Mouse (Mus musculus): ENCODE data around the gene Itpa. TPM values are rescaled to one million over a fixed set of nuclear protein-coding genes. Genes with fewer than 3 reads are reported as not detected.

Itpa gene
- polyA plus RNA-seq, 1 experiment from 2014 or later: 31.2 TPM

GRCm38 (mm10) chr2:130653303-130653702 is 14.1 kb upstream of the Itpa start:
- ATAC-seq (no peak), DNase-seq (no peak)
- WGBS (ENCODE audit: insufficient replicate concordance): 82% methylated on average over 2 of the region's 2 CpGs
- Histone ChIP-seq H3K4me3 (ENCODE audit: low read depth, low read length) (no peak overlapping the region), H3K4me1 (ENCODE audit: insufficient read depth) (peaks cover 5% of the 10 kb centered on the region; the same call in 1 of the 2 replicates), H3K9ac (replicated peaks) (no peak overlapping the region), H3K27me3 (ENCODE audit: insufficient read depth, low read length) (no peaks in the 10 kb centered on the region), H3K9me3 (ENCODE audit: low read length) (no peaks in the 10 kb centered on the region), H3K36me3 (replicated peaks; ENCODE audit: insufficient read depth, low read length) (peaks cover 42% of the 10 kb centered on the region), H3K4me2 (ENCODE audit: low read depth, low read length) (no peak overlapping the region), H3K27ac (ENCODE audit: low read depth) (no peak overlapping the region)
- no peak for TF ChIP-seq CTCF (IDR thresholded peaks at IDR 0.05; ENCODE audit: low read depth)
- TF ChIP-seq EP300 (IDR thresholded peaks at IDR 0.05; ENCODE audit: low read depth): no peak

GRCm38 (mm10) chr2:130653760-130654159 is 13.7 kb upstream of the Itpa start:
- Histone ChIP-seq H3K9me3 (ENCODE audit: low read length) (no peaks in the 10 kb centered on the region), H3K36me3 (replicated peaks; ENCODE audit: insufficient read depth, low read length) (peaks cover 46% of the 10 kb centered on the region), H3K4me3 (ENCODE audit: low read depth, low read length) (no peak overlapping the region), H3K27me3 (ENCODE audit: insufficient read depth, low read length) (no peaks in the 10 kb centered on the region), H3K4me2 (ENCODE audit: low read depth, low read length) (no peak overlapping the region), H3K27ac (ENCODE audit: low read depth) (no peak overlapping the region), H3K4me1 (ENCODE audit: insufficient read depth) (peaks cover 5% of the 10 kb centered on the region; the same call in 1 of the 2 replicates), H3K9ac (replicated peaks) (no peak overlapping the region)
- TF ChIP-seq EP300 (IDR thresholded peaks at IDR 0.05; ENCODE audit: low read depth): peak; percentile 78
- no peak for TF ChIP-seq CTCF (IDR thresholded peaks at IDR 0.05; ENCODE audit: low read depth)
- DNase-seq: no peak
- WGBS (ENCODE audit: insufficient replicate concordance): 78% methylated on average over 1 of the region's 1 CpGs
- 0 out of 2 replicates have a peak, but pooled peaks have one; percentile 12 for ATAC-seq

GRCm38 (mm10) chr2:130655660-130656339 is 11.6 kb upstream of the Itpa start:
- DNase-seq (no peak), ATAC-seq (peak; percentile 81)
- Histone ChIP-seq H3K4me1 (ENCODE audit: insufficient read depth) (peaks cover 5% of the 10 kb centered on the region; the same call in 1 of the 2 replicates), H3K4me2 (ENCODE audit: low read depth, low read length) (peak overlapping the region; percentile 28; the same call in 1 of the 2 replicates), H3K36me3 (replicated peaks; ENCODE audit: insufficient read depth, low read length) (peaks cover 49% of the 10 kb centered on the region), H3K4me3 (ENCODE audit: low read depth, low read length) (no peak overlapping the region), H3K9me3 (ENCODE audit: low read length) (no peaks in the 10 kb centered on the region), H3K9ac (replicated peaks) (no peak overlapping the region), H3K27ac (ENCODE audit: low read depth) (peak overlapping the region; percentile 69), H3K27me3 (ENCODE audit: insufficient read depth, low read length) (no peaks in the 10 kb centered on the region)
- WGBS (ENCODE audit: insufficient replicate concordance): 61% methylated on average over 6 of the region's 6 CpGs
- TF ChIP-seq CTCF (IDR thresholded peaks at IDR 0.05; ENCODE audit: low read depth): no peak
- TF ChIP-seq EP300 (IDR thresholded peaks at IDR 0.05; ENCODE audit: low read depth): peak; percentile 65; the same call in 1 of the 2 replicates

GRCm38 (mm10) chr2:130656536-130656935 is 10.9 kb upstream of the Itpa start:
- DNase-seq (no peak), ATAC-seq (no peak)
- Histone ChIP-seq H3K4me3 (ENCODE audit: low read depth, low read length) (no peak overlapping the region), H3K4me2 (ENCODE audit: low read depth, low read length) (no peak overlapping the region), H3K27me3 (ENCODE audit: insufficient read depth, low read length) (no peaks in the 10 kb centered on the region), H3K36me3 (replicated peaks; ENCODE audit: insufficient read depth, low read length) (peaks cover 55% of the 10 kb centered on the region), H3K9me3 (ENCODE audit: low read length) (no peaks in the 10 kb centered on the region), H3K27ac (ENCODE audit: low read depth) (no peak overlapping the region), H3K4me1 (ENCODE audit: insufficient read depth) (peaks cover 5% of the 10 kb centered on the region; the same call in 1 of the 2 replicates), H3K9ac (replicated peaks) (no peak overlapping the region)
- 91% methylated on average over 9 of the region's 9 CpGs for WGBS (ENCODE audit: insufficient replicate concordance)
- TF ChIP-seq CTCF (IDR thresholded peaks at IDR 0.05; ENCODE audit: low read depth) (no peak), EP300 (IDR thresholded peaks at IDR 0.05; ENCODE audit: low read depth) (no peak)

- ATAC-seq: no peak
- H3K27me3 ChIP-seq (ENCODE audit: insufficient read depth, low read length): no peaks in the 10 kb centered on the region
- no peak overlapping the region for H3K4me3 ChIP-seq (ENCODE audit: low read depth, low read length)
- H3K9ac ChIP-seq (replicated peaks): no peak overlapping the region
- H3K36me3 ChIP-seq (replicated peaks; ENCODE audit: insufficient read depth, low read length): peaks cover 60% of the 10 kb centered on the region
- H3K4me1 ChIP-seq (ENCODE audit: insufficient read depth): peaks cover 5% of the 10 kb centered on the region; the same call in 1 of the 2 replicates
- no peak overlapping the region for H3K27ac ChIP-seq (ENCODE audit: low read depth)
- H3K4me2 ChIP-seq (ENCODE audit: low read depth, low read length): no peak overlapping the region
- 81% methylated on average over 6 of the region's 6 CpGs for WGBS (ENCODE audit: insufficient replicate concordance)
- H3K9me3 ChIP-seq (ENCODE audit: low read length): no peaks in the 10 kb centered on the region
- TF ChIP-seq EP300 (IDR thresholded peaks at IDR 0.05; ENCODE audit: low read depth) (no peak), CTCF (IDR thresholded peaks at IDR 0.05; ENCODE audit: low read depth) (no peak)
- no peak for DNase-seq
These were observed 9.9 kb upstream of the Itpa start for GRCm38 (mm10) chr2:130657541-130657940.

GRCm38 (mm10) chr2:130658530-130658929 is 8.9 kb upstream of the Itpa start:
- H3K36me3 ChIP-seq (replicated peaks; ENCODE audit: insufficient read depth, low read length): peaks cover 57% of the 10 kb centered on the region
- peaks cover 9% of the 10 kb centered on the region for H3K4me1 ChIP-seq (ENCODE audit: insufficient read depth)
- no peaks in the 10 kb centered on the region for H3K9me3 ChIP-seq (ENCODE audit: low read length)
- no peaks in the 10 kb centered on the region for H3K27me3 ChIP-seq (ENCODE audit: insufficient read depth, low read length)
- no peak overlapping the region for H3K4me2 ChIP-seq (ENCODE audit: low read depth, low read length)
- H3K9ac ChIP-seq (replicated peaks): no peak overlapping the region
- no peak overlapping the region for H3K4me3 ChIP-seq (ENCODE audit: low read depth, low read length)
- no peak for ATAC-seq
- DNase-seq: no peak
- 89% methylated on average over 10 of the region's 10 CpGs for WGBS (ENCODE audit: insufficient replicate concordance)
- TF ChIP-seq EP300 (IDR thresholded peaks at IDR 0.05; ENCODE audit: low read depth) (no peak), CTCF (IDR thresholded peaks at IDR 0.05; ENCODE audit: low read depth) (no peak)
- no peak overlapping the region for H3K27ac ChIP-seq (ENCODE audit: low read depth)

All from liver, postnatal 0 days (tissue).